Mouse (Mus musculus): ENCODE data around the gene Acot13. TPM values are rescaled to one million over a fixed set of nuclear protein-coding genes. Genes with fewer than 3 reads are reported as not detected.

Gene Acot13
- polyA plus RNA-seq, 1 experiment = 65.2 TPM

GRCm38 (mm10) chr13:24830756-24831352, 486 bp downstream of the Acot13 start:
- no peak for DNase-seq (ENCODE audit: low read depth)

GRCm38 (mm10) chr13:24826116-24826515, 5.2 kb downstream of the Acot13 start:
- DNase-seq (ENCODE audit: low read depth) = no peak

GRCm38 (mm10) chr13:24825587-24825986, 5.8 kb downstream of the Acot13 start:
- DNase-seq (ENCODE audit: low read depth) = no peak

- no peak for DNase-seq (ENCODE audit: low read depth)
Observed at GRCm38 (mm10) chr13:24824647-24825046, 6.7 kb downstream of the Acot13 start.

- DNase-seq (ENCODE audit: low read depth) = no peak
Observed at GRCm38 (mm10) chr13:24822663-24823343, 8.5 kb downstream of the Acot13 start.

GRCm38 (mm10) chr13:24819931-24820330, 11.4 kb downstream of the Acot13 start:
- DNase-seq (ENCODE audit: low read depth) = no peak

- DNase-seq (ENCODE audit: low read depth) = no peak
Observed at GRCm38 (mm10) chr13:24816125-24817092, 14.9 kb downstream of the Acot13 start.

GRCm38 (mm10) chr13:24814616-24815015, 16.7 kb downstream of the Acot13 start:
- no peak for DNase-seq (ENCODE audit: low read depth)

GRCm38 (mm10) chr13:24812521-24812920, 18.8 kb downstream of the Acot13 start:
- no peak for DNase-seq (ENCODE audit: low read depth)

GRCm38 (mm10) chr13:24806079-24806478, 25.3 kb downstream of the Acot13 start:
- DNase-seq (ENCODE audit: low read depth) = no peak

GRCm38 (mm10) chr13:24803196-24803595, 28.1 kb downstream of the Acot13 start:
- DNase-seq (ENCODE audit: low read depth) = no peak

GRCm38 (mm10) chr13:24802131-24802691, 29.1 kb downstream of the Acot13 start:
- DNase-seq (ENCODE audit: low read depth) = no peak

GRCm38 (mm10) chr13:24801308-24801921, 29.9 kb downstream of the Acot13 start, which contains the start of gene BC005537:
Gene BC005537, plus strand, starts transcription at chr13:24801657.
- no peak for DNase-seq (ENCODE audit: low read depth)

GRCm38 (mm10) chr13:24800674-24801307, 30.5 kb downstream of the Acot13 start:
- no peak for DNase-seq (ENCODE audit: low read depth)

- DNase-seq (ENCODE audit: low read depth) = no peak
Observed at GRCm38 (mm10) chr13:24799925-24800673, 31.2 kb downstream of the Acot13 start.

GRCm38 (mm10) chr13:24799378-24799777, 32.0 kb downstream of the Acot13 start:
- no peak for DNase-seq (ENCODE audit: low read depth)

GRCm38 (mm10) chr13:24798686-24799085, 32.7 kb downstream of the Acot13 start:
- DNase-seq (ENCODE audit: low read depth) = no peak

- DNase-seq (ENCODE audit: low read depth) = no peak
Observed at GRCm38 (mm10) chr13:24792411-24793045, 38.8 kb downstream of the Acot13 start.

- DNase-seq (ENCODE audit: low read depth) = no peak
Observed at GRCm38 (mm10) chr13:24791349-24791748, 40.0 kb downstream of the Acot13 start.

- DNase-seq (ENCODE audit: low read depth) = no peak
Observed at GRCm38 (mm10) chr13:24787477-24787876, 43.9 kb downstream of the Acot13 start.
